Mouse (Mus musculus): ENCODE measurements at regions not wholly inside any gene's neighbourhood (a gene's known extent, or its start where the extent isn't known, plus 50 kb on each side); places are given as distances from the start of the nearest gene placed in this dataset.
A peak's percentile ranks its signal among the peaks of the same experiment; 100 is the strongest.
"Not testable (repeated sequence)": the region's sequence is repeated elsewhere in the genome, so short reads cannot be mapped to it uniquely, and the experiment has no call there.

DNA sequence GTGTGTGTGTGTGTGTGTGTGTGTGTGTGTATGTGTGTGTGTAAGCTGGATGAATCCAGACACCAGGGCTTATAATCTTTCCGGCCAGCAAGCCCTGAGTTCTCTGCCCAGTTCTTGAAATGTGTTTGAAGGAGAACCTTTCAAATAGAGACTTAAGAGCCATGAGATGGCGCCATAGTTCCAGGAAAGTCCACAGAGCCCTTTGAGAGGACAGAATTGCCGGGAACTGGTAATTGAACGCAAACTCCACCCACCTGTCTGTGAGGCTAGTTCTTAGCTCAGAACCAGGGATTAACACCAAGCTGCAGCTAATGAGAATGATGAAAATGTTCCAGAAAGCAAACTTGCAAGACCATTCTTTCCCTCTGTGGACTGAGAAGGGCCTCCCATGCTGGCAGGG, 72.2 kb downstream of the Trim42 start:
- DNase-seq (ENCODE audit: low spot score) (peak; percentile 88), ATAC-seq (ENCODE audit: low read depth) (no peak; the same call in 1 of the 2 replicates)
- Histone ChIP-seq H3K36me3 (ENCODE audit: control insufficient read depth, insufficient read depth, low read length) (no peaks in the 10 kb centered on the region), H3K4me1 (ENCODE audit: control insufficient read depth, insufficient read depth, low read length) (no peaks in the 10 kb centered on the region), H3K9me3 (ENCODE audit: control insufficient read depth, low read length) (no peaks in the 10 kb centered on the region), H3K27me3 (replicated peaks; ENCODE audit: control insufficient read depth, insufficient read depth, low read length) (no peaks in the 10 kb centered on the region), H3K4me2 (ENCODE audit: low read depth, low read length) (no peak overlapping the region), H3K4me3 (ENCODE audit: low read depth, low read length) (no peak overlapping the region), H3K9ac (ENCODE audit: low read depth, low read length) (no peak overlapping the region), H3K27ac (replicated peaks; ENCODE audit: low read depth, low read length) (no peak overlapping the region)
- 17% methylated on average over 4 of the region's 4 CpGs for WGBS

DNA sequence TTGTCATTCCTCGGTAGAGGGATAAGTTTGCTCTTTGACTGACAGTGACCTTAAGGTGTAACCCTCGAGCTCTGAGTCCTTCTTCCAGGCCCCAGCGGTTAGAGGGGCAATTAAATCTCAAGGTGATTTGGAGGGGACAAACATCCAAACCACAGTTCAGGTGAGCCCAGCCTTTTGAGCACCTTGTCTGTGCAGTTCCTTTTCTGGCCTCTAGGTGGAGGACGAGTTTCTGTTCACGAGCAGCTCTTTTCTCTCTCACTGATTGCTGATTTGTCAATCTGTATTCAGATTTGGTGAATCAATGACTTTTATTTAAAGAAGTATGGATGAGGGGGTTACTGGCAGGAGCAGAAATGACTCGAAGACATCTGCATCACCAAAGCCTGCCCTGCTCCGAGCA, 74.0 kb downstream of the Trim42 start:
- no peaks in the 10 kb centered on the region for H3K27me3 ChIP-seq (replicated peaks; ENCODE audit: control insufficient read depth, insufficient read depth, low read length)
- ATAC-seq (ENCODE audit: low read depth) (no peak), DNase-seq (ENCODE audit: low spot score) (peak; percentile 11)
- H3K27ac ChIP-seq (replicated peaks; ENCODE audit: low read depth, low read length), result no peak overlapping the region
- no peak overlapping the region for H3K4me2 ChIP-seq (ENCODE audit: low read depth, low read length)
- 33% methylated on average over 7 of the region's 7 CpGs for WGBS
- H3K36me3 ChIP-seq (ENCODE audit: control insufficient read depth, insufficient read depth, low read length), result no peaks in the 10 kb centered on the region
- no peak overlapping the region for H3K4me3 ChIP-seq (ENCODE audit: low read depth, low read length)
- H3K9ac ChIP-seq (ENCODE audit: low read depth, low read length), result no peak overlapping the region
- H3K9me3 ChIP-seq (ENCODE audit: control insufficient read depth, low read length), result no peaks in the 10 kb centered on the region
- no peaks in the 10 kb centered on the region for H3K4me1 ChIP-seq (ENCODE audit: control insufficient read depth, insufficient read depth, low read length)

GRCm38 (mm10) chr9:97291870-97292269, 77.9 kb downstream of the Trim42 start:
- Histone ChIP-seq H3K36me3 (ENCODE audit: control insufficient read depth, insufficient read depth, low read length) (no peaks in the 10 kb centered on the region), H3K4me3 (ENCODE audit: low read depth, low read length) (no peak overlapping the region), H3K27ac (replicated peaks; ENCODE audit: low read depth, low read length) (no peak overlapping the region), H3K4me1 (ENCODE audit: control insufficient read depth, insufficient read depth, low read length) (no peaks in the 10 kb centered on the region), H3K4me2 (ENCODE audit: low read depth, low read length) (no peak overlapping the region), H3K9ac (ENCODE audit: low read depth, low read length) (no peak overlapping the region), H3K9me3 (ENCODE audit: control insufficient read depth, low read length) (no peaks in the 10 kb centered on the region), H3K27me3 (replicated peaks; ENCODE audit: control insufficient read depth, insufficient read depth, low read length) (no peaks in the 10 kb centered on the region)
- DNase-seq (ENCODE audit: low spot score) (no peak), ATAC-seq (ENCODE audit: low read depth) (no peak)
- 57% methylated on average over 1 of the region's 1 CpGs for WGBS

DNA sequence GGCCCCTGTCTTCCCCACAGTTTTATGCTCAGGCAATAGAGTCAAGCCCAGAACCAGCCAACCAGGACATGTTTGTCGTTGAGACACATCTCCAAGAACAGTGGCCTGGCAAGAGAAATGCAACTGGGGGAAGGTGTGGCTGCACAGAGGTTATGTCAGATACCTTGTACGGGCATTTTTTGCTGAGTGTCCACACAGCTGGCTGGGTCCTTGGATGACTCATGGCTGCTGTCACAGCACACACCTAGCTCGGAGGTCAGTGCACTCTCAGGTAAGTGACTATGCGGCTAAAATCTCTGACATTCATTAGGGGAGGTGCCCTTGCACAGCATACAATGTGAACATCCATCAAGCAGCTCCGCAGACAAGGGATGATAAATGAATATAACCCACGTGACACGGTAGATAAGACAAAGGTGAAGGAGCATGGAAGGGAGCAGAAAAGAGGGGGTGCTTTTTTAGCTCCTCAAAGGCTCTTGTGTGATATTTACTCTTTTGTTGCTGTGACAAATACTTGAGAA, 85.4 kb downstream of the Trim42 start:
- no peak for DNase-seq (ENCODE audit: low spot score)
- Histone ChIP-seq H3K9me3 (ENCODE audit: control insufficient read depth, low read length) (no peaks in the 10 kb centered on the region), H3K9ac (ENCODE audit: low read depth, low read length) (no peak overlapping the region), H3K27ac (replicated peaks; ENCODE audit: low read depth, low read length) (no peak overlapping the region), H3K4me3 (ENCODE audit: low read depth, low read length) (no peak overlapping the region), H3K27me3 (replicated peaks; ENCODE audit: control insufficient read depth, insufficient read depth, low read length) (no peaks in the 10 kb centered on the region), H3K36me3 (ENCODE audit: control insufficient read depth, insufficient read depth, low read length) (no peaks in the 10 kb centered on the region), H3K4me1 (ENCODE audit: control insufficient read depth, insufficient read depth, low read length) (no peaks in the 10 kb centered on the region), H3K4me2 (ENCODE audit: low read depth, low read length) (no peak overlapping the region)
- 85% methylated on average over 7 of the region's 7 CpGs for WGBS
- ATAC-seq (ENCODE audit: low read depth), result no peak

DNA sequence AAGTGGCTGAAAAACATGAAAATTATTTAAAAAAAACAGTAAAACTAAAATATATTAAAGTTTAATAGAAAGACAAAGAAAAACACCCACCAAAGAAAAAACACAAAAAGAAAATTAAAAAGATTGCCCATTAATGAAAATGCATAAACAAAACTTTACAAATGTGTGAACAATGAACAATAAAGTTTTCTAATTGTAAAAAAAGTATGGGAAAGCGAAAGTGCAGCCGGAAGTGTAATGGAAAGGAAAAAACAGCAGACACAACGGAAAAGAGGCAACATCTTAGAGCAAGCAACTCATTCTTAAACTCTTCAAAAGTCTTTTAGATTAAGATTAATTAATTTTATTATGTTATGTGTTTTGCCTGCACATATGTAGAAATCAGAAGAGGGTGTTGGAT, 87.7 kb downstream of the Trim42 start:
- Histone ChIP-seq H3K27me3 (replicated peaks; ENCODE audit: control insufficient read depth, insufficient read depth, low read length) (no peaks in the 10 kb centered on the region), H3K9ac (ENCODE audit: low read depth, low read length) (no peak overlapping the region)

DNA sequence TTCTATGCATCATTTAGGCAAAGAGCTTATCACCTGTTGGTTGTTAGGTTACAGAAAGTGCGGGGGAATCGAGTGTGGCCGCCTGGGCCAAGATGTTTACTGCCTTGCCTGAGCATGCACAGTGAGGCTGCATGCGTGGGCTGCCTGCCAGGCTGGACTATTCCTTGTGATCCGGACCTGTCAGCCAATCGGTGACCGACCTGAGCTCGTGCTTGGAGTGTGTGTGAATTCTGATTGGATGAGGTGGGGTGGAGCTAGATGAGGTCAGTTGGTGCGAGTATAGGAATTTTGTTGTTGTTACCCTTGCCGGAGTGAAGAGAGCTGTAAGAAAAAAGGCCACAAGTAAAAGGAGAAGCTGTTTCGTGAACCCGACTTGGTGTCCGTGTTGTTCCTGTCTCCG, 94.3 kb downstream of the Trim42 start:
- not testable (repeated sequence) for H3K36me3 ChIP-seq (ENCODE audit: control insufficient read depth, insufficient read depth, low read length); H3K27me3 ChIP-seq (replicated peaks; ENCODE audit: control insufficient read depth, insufficient read depth, low read length); H3K4me2 ChIP-seq (ENCODE audit: low read depth, low read length); H3K9me3 ChIP-seq (ENCODE audit: control insufficient read depth, low read length); H3K4me3 ChIP-seq (ENCODE audit: low read depth, low read length); H3K9ac ChIP-seq (ENCODE audit: low read depth, low read length); H3K27ac ChIP-seq (replicated peaks; ENCODE audit: low read depth, low read length); H3K4me1 ChIP-seq (ENCODE audit: control insufficient read depth, insufficient read depth, low read length); ATAC-seq (ENCODE audit: low read depth)
- 82% methylated on average over 14 of the region's 14 CpGs for WGBS
- DNase-seq (ENCODE audit: low spot score), result peak; percentile 17

More for the DNA sequence above, 87.7 kb downstream of the Trim42 start:
- WGBS, result 85% methylated on average over 3 of the region's 3 CpGs
- Histone ChIP-seq H3K4me1 (ENCODE audit: control insufficient read depth, insufficient read depth, low read length) (no peaks in the 10 kb centered on the region), H3K9me3 (ENCODE audit: control insufficient read depth, low read length) (no peaks in the 10 kb centered on the region), H3K4me2 (ENCODE audit: low read depth, low read length) (no peak overlapping the region), H3K27ac (replicated peaks; ENCODE audit: low read depth, low read length) (no peak overlapping the region), H3K4me3 (ENCODE audit: low read depth, low read length) (no peak overlapping the region), H3K36me3 (ENCODE audit: control insufficient read depth, insufficient read depth, low read length) (no peaks in the 10 kb centered on the region)
- ATAC-seq (ENCODE audit: low read depth) (no peak), DNase-seq (ENCODE audit: low spot score) (no peak)

GRCm38 (mm10) chr9:97273891-97274290, 95.9 kb downstream of the Trim42 start:
- H3K4me1 ChIP-seq (ENCODE audit: control insufficient read depth, insufficient read depth, low read length), result no peaks in the 10 kb centered on the region
- no peaks in the 10 kb centered on the region for H3K27me3 ChIP-seq (replicated peaks; ENCODE audit: control insufficient read depth, insufficient read depth, low read length)
- WGBS, result 89% methylated on average over 7 of the region's 7 CpGs
- no peaks in the 10 kb centered on the region for H3K36me3 ChIP-seq (ENCODE audit: control insufficient read depth, insufficient read depth, low read length)
- H3K9ac ChIP-seq (ENCODE audit: low read depth, low read length), result no peak overlapping the region
- H3K4me2 ChIP-seq (ENCODE audit: low read depth, low read length), result no peak overlapping the region
- no peak overlapping the region for H3K27ac ChIP-seq (replicated peaks; ENCODE audit: low read depth, low read length)
- H3K4me3 ChIP-seq (ENCODE audit: low read depth, low read length), result no peak overlapping the region
- ATAC-seq (ENCODE audit: low read depth), result no peak
- H3K9me3 ChIP-seq (ENCODE audit: control insufficient read depth, low read length), result no peaks in the 10 kb centered on the region
- no peak for DNase-seq (ENCODE audit: low spot score)

DNA sequence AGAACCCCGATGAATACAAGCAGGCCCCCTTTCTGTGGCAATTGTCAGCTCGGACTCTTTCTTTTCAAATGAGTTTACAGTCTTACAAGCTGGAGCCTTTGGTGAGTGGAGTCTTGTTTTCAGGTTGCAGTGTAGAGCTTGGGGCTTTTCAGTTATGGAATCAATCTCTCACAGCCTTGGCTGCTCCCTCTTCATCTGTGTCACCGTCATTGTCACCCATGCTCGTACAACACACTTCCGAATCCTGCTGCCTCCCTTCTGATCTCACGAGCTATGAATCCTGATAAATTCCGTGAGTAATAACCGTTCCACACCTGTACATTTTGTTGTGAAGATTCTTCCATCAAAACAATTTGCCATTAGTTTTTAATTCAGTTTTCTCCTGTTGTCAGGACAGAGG, 97.7 kb downstream of the Trim42 start:
- no peak for ATAC-seq (ENCODE audit: low read depth)
- H3K36me3 ChIP-seq (ENCODE audit: control insufficient read depth, insufficient read depth, low read length), result no peaks in the 10 kb centered on the region
- 93% methylated on average over 8 of the region's 8 CpGs for WGBS
- H3K4me3 ChIP-seq (ENCODE audit: low read depth, low read length), result no peak overlapping the region
- no peaks in the 10 kb centered on the region for H3K9me3 ChIP-seq (ENCODE audit: control insufficient read depth, low read length)
- H3K4me1 ChIP-seq (ENCODE audit: control insufficient read depth, insufficient read depth, low read length), result no peaks in the 10 kb centered on the region
- no peak overlapping the region for H3K4me2 ChIP-seq (ENCODE audit: low read depth, low read length)
- H3K27ac ChIP-seq (replicated peaks; ENCODE audit: low read depth, low read length), result no peak overlapping the region
- H3K27me3 ChIP-seq (replicated peaks; ENCODE audit: control insufficient read depth, insufficient read depth, low read length), result no peaks in the 10 kb centered on the region
- no peak for DNase-seq (ENCODE audit: low spot score)
- H3K9ac ChIP-seq (ENCODE audit: low read depth, low read length), result no peak overlapping the region

GRCm38 (mm10) chr9:97247621-97248020, 122.1 kb downstream of the Trim42 start:
- H3K36me3 ChIP-seq (ENCODE audit: control insufficient read depth, insufficient read depth, low read length), result no peaks in the 10 kb centered on the region
- no peak overlapping the region for H3K4me2 ChIP-seq (ENCODE audit: low read depth, low read length)
- H3K9ac ChIP-seq (ENCODE audit: low read depth, low read length), result no peak overlapping the region
- H3K27me3 ChIP-seq (replicated peaks; ENCODE audit: control insufficient read depth, insufficient read depth, low read length), result no peaks in the 10 kb centered on the region
- WGBS, result 97% methylated on average over 1 of the region's 1 CpGs
- no peak overlapping the region for H3K27ac ChIP-seq (replicated peaks; ENCODE audit: low read depth, low read length)
- no peaks in the 10 kb centered on the region for H3K9me3 ChIP-seq (ENCODE audit: control insufficient read depth, low read length)
- DNase-seq (ENCODE audit: low spot score) (no peak), ATAC-seq (ENCODE audit: low read depth) (no peak)
- H3K4me1 ChIP-seq (ENCODE audit: control insufficient read depth, insufficient read depth, low read length), result no peaks in the 10 kb centered on the region
- no peak overlapping the region for H3K4me3 ChIP-seq (ENCODE audit: low read depth, low read length)

Data from embryonic facial prominence, embryonic 14.5 days (tissue).